Mouse (Mus musculus) liver, adult 2 months (tissue): ENCODE measurements around the gene Cpxm2.

Experiments used
- CTCF ChIP-seq: fragments of 200-500 bp; IDR thresholded peaks from 2 replicates; pipeline ENCODE4 v1.5.1; 2011; ENCODE audit warnings: low read depth, low read length, control low read depth
- POLR2A ChIP-seq: fragments of 200-500 bp; IDR thresholded peaks from 2 replicates; pipeline ENCODE4 v1.6.1; 2011; ENCODE audit warnings: low read length, control low read depth; ENCODE audit not compliant: insufficient read depth; ENCODE audit errors: extremely low read depth

DNA sequence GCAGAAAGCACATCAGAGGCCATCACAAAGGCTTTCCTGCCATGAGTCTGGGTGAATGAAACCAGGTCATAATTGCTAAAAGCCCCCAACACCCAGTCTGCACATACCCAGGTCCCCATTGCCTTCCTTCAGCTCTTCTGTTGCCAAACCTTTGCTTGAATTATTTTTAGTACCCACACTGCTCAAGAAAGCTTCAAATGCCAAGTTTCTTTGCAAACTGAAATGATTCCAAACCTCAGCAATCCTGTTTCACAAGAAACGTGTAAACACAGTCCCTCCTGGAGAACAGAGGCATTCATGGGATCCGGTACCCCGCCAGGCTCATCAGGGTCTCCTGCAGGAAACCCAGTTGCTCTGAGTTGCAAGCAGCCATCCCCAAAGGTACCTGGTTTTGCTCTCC is 161.7 kb downstream of the Cpxm2 start:
- TF ChIP-seq CTCF (no peak), POLR2A (no peak)
